Comparison of ENCODE assay signal across 8 mouse cellular contexts in the genomic region with DNA sequence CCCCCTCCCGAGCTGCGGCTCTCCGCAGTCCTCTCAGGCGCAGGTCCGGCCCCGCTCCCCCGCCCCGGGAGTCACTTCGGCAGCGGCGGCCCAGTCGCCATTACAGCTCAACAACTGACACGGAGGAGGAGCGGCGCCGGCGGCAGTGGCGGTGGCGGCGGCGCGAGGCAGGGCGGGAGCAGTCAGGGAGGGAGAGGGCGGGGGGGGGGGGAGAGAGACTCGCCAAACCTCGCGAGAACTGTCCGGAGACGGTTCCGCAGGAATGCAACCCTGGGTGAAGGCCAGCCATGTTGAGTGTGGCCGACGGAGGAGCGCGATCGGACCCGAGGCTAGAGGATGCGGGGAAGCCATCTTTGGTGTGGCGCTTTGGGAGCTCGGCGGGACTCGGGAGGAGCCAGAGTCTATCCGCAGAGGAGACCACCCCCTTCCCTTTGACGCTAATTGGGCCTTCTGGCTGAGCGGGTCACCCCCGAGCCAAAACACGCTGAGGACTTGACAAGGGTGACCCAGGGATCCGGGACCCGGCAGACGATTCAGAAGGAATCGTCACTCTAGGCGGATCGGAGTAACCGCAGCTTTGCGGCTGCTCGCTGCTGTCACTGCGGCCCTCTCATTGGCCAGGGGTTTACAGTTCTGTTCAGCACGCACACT. TPM values are rescaled to one million over a fixed set of nuclear protein-coding genes. Genes with fewer than 3 reads are reported as not detected.
DNase-seq lines count a peak whose midpoint lies in the region; ATAC-seq and TF ChIP-seq lines count a peak whose summit lies in the region.

TSS of gene Cep350 (minus strand) at position 188 of the 651 bp plus-strand sequence.

- H3K27me3 ChIP-seq in megakaryocyte, embryonic 14.5 days (replicated peaks) = no peaks in the 10 kb centered on the region

- peaks cover 3% of the 10 kb centered on the region; the same call in 1 of the 2 replicates for H3K4me1 ChIP-seq in cortical plate, adult 2 months (ENCODE audit: control insufficient read depth, insufficient read depth, low read length)
- H3K4me1 ChIP-seq in megakaryocyte, embryonic 14.5 days = peaks cover 32% of the 10 kb centered on the region

- no peak for TF ChIP-seq CTCF in cortical plate, adult 2 months (IDR thresholded peaks at IDR 0.05; ENCODE audit: extremely low read depth, insufficient read depth, low read length)

- no peaks in the 10 kb centered on the region for H3K36me3 ChIP-seq in megakaryocyte, embryonic 14.5 days (replicated peaks; ENCODE audit: low read length)

- TF ChIP-seq POLR2A in cortical plate, adult 2 months (IDR thresholded peaks at IDR 0.05; ENCODE audit: extremely low read depth, insufficient read depth, low read length) = peak; percentile 80

- ATAC-seq in activated CD4-positive, CD25-positive, alpha-beta regulatory T cell, adult 4 months = peak; percentile 86

- peak; percentile 93 to 96 for DNase-seq in gastrocnemius, adult 8-10 months (ENCODE audit: low spot score in 2 of 2)
- peak; percentile 89 for DNase-seq in hindlimb bud, embryonic 11.5 days (ENCODE audit: extremely low spot score, low read depth, low spot score)
- DNase-seq in left cerebral cortex, adult 8-10 months (ENCODE audit: low spot score in 2 of 2) = peak; percentile 89 to 96
- peak; percentile 99 for DNase-seq in right cerebral cortex, postnatal 10 days (ENCODE audit: low spot score in 2 of 2)
- peak; percentile 89 for DNase-seq in urinary bladder, postnatal 25 days (ENCODE audit: low spot score)

- peak within 1 kb of the TSS; percentile 94 for H3K27ac ChIP-seq in cortical plate, adult 2 months (ENCODE audit: insufficient read depth, low read length)

- H3K4me3 ChIP-seq in cortical plate, adult 2 months (ENCODE audit: insufficient read depth, low read length) = peak within 1 kb of the TSS; percentile 59
- peak within 1 kb of the TSS; percentile 98 for H3K4me3 ChIP-seq in megakaryocyte, embryonic 14.5 days (replicated peaks)

- H3K9me3 ChIP-seq in megakaryocyte, embryonic 14.5 days = peaks cover 9% of the 10 kb centered on the region; the same call in 1 of the 2 replicates

RNA-seq across cellular contexts. Expression of gene Cep350, which starts in this region (rescaled TPM):
- 1 to 10 TPM; 9.6 to 9.7 TPM for polyA plus RNA-seq in activated CD4-positive, CD25-positive, alpha-beta regulatory T cell, adult 4 months (2017; shearing (Covaris generic))
- 10.9 and 11.4 TPM in 2 replicates for polyA plus RNA-seq in cortical plate, adult 2 months (2012; rRNA removed)
- 10 to 100 TPM; 35.7 to 51.5 (median 36.8) TPM for total RNA-seq in gastrocnemius, adult 8-10 months (2022)
- 10 to 100 TPM; 50.2 to 55.9 (median 50.4) TPM for total RNA-seq in left cerebral cortex, adult 8-10 months (2022)
- 0.75 and 1.9 TPM in 2 replicates for polyA plus RNA-seq in megakaryocyte, embryonic 14.5 days (2012; ENCODE audit: insufficient read depth, low replicate concordance)

Comparison
In these comparisons a context has a peak if more than half of its experiments do, and no peak if none do; other contexts are left out.
1. Peak in every context shown above with its lines: DNase-seq, ATAC-seq, H3K4me3 ChIP-seq and H3K27ac ChIP-seq.